Comparison of ENCODE assay signal across 18 mouse cellular contexts in genomic region chr16:30278406-30278805, GRCm38 (mm10). TPM values are rescaled to one million over a fixed set of nuclear protein-coding genes. Genes with fewer than 3 reads are reported as not detected.
"Had no signal": no experiment of that assay in that cellular context is flagged by ENCODE, and none has a peak within 500 bp of the region (broad histone marks: within the 10 kb centered on the region; RNA-seq: fewer than 3 reads in every experiment).

No protein-coding gene starts in this region.

- DNase-seq: kidney, adult 18-20 months; kidney, adult 9 months; kidney, postnatal 14 days; kidney, postnatal 4 days; liver, postnatal 0 days; lung, embryonic 14.5 days; thymus, adult 2 months had no signal

- H3K27ac ChIP-seq: limb, embryonic 12.5 days; limb, embryonic 15.5 days; liver, embryonic 14.5 days; macrophage; midbrain, embryonic 12.5 days; midbrain, embryonic 15.5 days; neural tube, embryonic 12.5 days; neural tube, embryonic 15.5 days had no signal

- H3K9me3 ChIP-seq: limb, embryonic 12.5 days; limb, embryonic 15.5 days; midbrain, embryonic 12.5 days; midbrain, embryonic 15.5 days; neural tube, embryonic 12.5 days; neural tube, embryonic 15.5 days had no signal

- H3K36me3 ChIP-seq: limb, embryonic 12.5 days; limb, embryonic 15.5 days; midbrain, embryonic 12.5 days; midbrain, embryonic 15.5 days; neural tube, embryonic 12.5 days; neural tube, embryonic 15.5 days had no signal

- H3K4me3 ChIP-seq: limb, embryonic 12.5 days; limb, embryonic 15.5 days; midbrain, embryonic 12.5 days; midbrain, embryonic 15.5 days; neural tube, embryonic 12.5 days; neural tube, embryonic 15.5 days had no signal

RNA-seq across cellular contexts. Expression of gene Lrrc15, which starts 4.7 kb away (rescaled TPM):
- polyA plus RNA-seq: macrophage; small intestine, adult 2 months; spleen, adult 2 months had no signal

RNA-seq across cellular contexts. Expression of gene Cpn2, which starts 11.1 kb away (rescaled TPM):
- polyA plus RNA-seq: kidney, embryonic 16.5 days; limb, embryonic 12.5 days; limb, embryonic 15.5 days; lung, embryonic 14.5 days; macrophage; midbrain, embryonic 12.5 days; midbrain, embryonic 15.5 days; neural tube, embryonic 12.5 days; neural tube, embryonic 15.5 days; spleen, adult 2 months had no signal
